Mouse (Mus musculus) bone marrow, adult 2 months (tissue): ENCODE data around the gene 1500009L16Rik. TPM values are rescaled to one million over a fixed set of nuclear protein-coding genes. Genes with fewer than 3 reads are reported as not detected.

Experiments used
- H3K27ac ChIP-seq: fragments of 200-500 bp; 2 replicates; pipeline ENCODE4 v1.5.1; 2012; ENCODE audit warnings: low read depth, mild to moderate bottlenecking, control low read depth, inconsistent platforms, low read length; ENCODE audit not compliant: control insufficient read depth, poor library complexity, insufficient read depth
- H3K4me1 ChIP-seq: fragments of 200-500 bp; 2 replicates; pipeline ENCODE4 v1.6.1; 2011; ENCODE audit warnings: low read length; ENCODE audit not compliant: control insufficient read depth, insufficient read depth
- H3K4me3 ChIP-seq: fragments of 200-500 bp; replicated peaks from 2 replicates; pipeline ENCODE3; 2011; ENCODE audit warnings: mild to moderate bottlenecking, low read depth, low read length, control low read depth; ENCODE audit not compliant: control insufficient read depth
- CTCF ChIP-seq: fragments of 200-500 bp; IDR thresholded peaks from 2 replicates; pipeline ENCODE4 v1.5.1; 2011; ENCODE audit warnings: low read length, control low read depth; ENCODE audit not compliant: control insufficient read depth, insufficient read depth
- POLR2A ChIP-seq: fragments of 200-500 bp; IDR thresholded peaks from 2 replicates; pipeline ENCODE4 v1.6.1; 2011; ENCODE audit warnings: low read depth, mild to moderate bottlenecking, control low read depth, low read length, borderline replicate concordance; ENCODE audit not compliant: control insufficient read depth
- whole genome bisulfite sequencing: fragments of 180-500 bp; shearing (Covaris S2); methylation state at CpG from one replicate; pipeline ENCODE4 v1.1.7; 2018; 5-methylcytosine and 5-hydroxymethylcytosine counted together
- polyA plus RNA-seq: library from polyadenylated mRNA; stranded (reverse); fragments of >200 nt; gene quantifications from 2 replicates; pipeline ENCODE4 v1.2.4, GENCODE M21; 2011; ENCODE audit warnings: low replicate concordance; ENCODE audit not compliant: missing spikeins, insufficient read depth, insufficient read length

1500009L16Rik gene
- 5.9 and 9.9 TPM in 2 replicates for polyA plus RNA-seq

DNA sequence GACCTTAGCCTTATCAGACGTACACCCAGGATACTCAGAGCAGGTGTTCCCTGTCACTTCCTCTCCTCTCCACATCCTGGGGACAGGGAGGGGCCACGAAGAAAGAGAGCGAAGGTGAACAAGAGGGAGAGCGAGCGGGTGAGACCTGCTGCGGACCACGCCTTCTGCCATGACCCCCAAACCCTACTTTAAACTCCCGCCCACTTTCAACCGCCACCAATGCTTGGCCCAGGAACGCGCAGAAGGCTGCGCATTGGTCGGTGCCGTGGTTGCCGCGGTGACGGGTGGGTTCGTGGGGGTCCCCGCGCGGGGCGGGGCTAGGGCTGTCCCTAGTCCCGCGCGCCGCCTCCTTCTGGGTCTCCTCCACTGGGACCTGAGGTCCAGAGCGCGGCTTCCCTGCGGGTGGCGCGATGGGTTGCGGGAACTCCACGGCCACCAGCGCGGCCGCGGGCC, at the start of gene 1500009L16Rik:
TSS of gene 1500009L16Rik (plus strand) at position 287 of the 453 bp plus-strand sequence.
- peak within 1 kb of the TSS; percentile 46 for H3K4me3 ChIP-seq
- WGBS: under 1% methylated on average over 37 of the region's 37 CpGs
- TF ChIP-seq POLR2A (no peak), CTCF (no peak)

DNA sequence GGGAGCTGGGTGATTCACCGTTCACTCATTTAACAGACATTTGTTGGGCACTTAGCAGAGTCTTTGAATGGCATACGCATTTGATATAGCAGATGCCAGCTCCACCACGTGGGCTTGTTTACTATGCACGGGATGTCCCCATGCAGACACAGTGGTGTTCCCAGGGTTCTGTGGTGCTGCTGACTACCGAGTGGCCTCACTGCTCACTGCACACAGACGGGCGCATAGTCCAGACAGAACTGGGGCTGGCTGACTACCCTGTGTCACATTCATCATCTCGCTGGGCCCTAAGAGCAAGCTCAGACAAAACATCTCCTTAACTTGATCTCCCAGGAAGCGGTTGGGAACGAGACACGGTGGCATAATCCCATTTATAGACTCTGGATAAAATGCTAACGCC, 41.3 kb upstream of the 1500009L16Rik start:
- no peak for TF ChIP-seq POLR2A
- no peak for TF ChIP-seq CTCF
- Histone ChIP-seq H3K4me1 (no peaks in the 10 kb centered on the region), H3K27ac (no peak overlapping the region), H3K4me3 (no peak overlapping the region)
- WGBS: 87% methylated on average over 12 of the region's 12 CpGs

More for the DNA sequence above, at the start of gene 1500009L16Rik:
- Histone ChIP-seq H3K4me1 (no peaks in the 10 kb centered on the region), H3K27ac (no peak within 1 kb of the TSS)

DNA sequence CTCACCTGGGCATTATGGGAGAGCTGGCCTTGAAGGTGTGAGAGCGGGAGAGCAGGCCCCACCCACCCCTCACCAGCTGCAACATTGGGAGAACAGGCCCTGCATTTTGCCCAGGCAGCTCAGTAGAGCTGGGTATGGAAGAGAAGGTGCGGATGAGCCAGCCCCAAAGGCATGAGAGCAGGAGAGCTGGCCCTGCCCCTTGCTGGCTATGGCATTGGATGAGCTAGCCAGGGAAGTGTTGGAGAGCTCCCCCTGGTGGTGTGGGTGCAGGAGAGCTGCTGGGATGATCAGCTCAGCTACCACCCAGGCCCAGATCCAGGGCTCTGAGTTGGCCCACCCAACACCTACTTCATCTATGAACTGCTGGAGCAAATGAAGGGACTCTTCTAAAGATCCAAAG, 34.5 kb upstream of the 1500009L16Rik start:
- TF ChIP-seq CTCF (no peak), POLR2A (no peak)
- H3K4me3 ChIP-seq: no peak overlapping the region
- H3K27ac ChIP-seq: no peak overlapping the region
- H3K4me1 ChIP-seq: no peaks in the 10 kb centered on the region
- WGBS: 91% methylated on average over 2 of the region's 2 CpGs

DNA sequence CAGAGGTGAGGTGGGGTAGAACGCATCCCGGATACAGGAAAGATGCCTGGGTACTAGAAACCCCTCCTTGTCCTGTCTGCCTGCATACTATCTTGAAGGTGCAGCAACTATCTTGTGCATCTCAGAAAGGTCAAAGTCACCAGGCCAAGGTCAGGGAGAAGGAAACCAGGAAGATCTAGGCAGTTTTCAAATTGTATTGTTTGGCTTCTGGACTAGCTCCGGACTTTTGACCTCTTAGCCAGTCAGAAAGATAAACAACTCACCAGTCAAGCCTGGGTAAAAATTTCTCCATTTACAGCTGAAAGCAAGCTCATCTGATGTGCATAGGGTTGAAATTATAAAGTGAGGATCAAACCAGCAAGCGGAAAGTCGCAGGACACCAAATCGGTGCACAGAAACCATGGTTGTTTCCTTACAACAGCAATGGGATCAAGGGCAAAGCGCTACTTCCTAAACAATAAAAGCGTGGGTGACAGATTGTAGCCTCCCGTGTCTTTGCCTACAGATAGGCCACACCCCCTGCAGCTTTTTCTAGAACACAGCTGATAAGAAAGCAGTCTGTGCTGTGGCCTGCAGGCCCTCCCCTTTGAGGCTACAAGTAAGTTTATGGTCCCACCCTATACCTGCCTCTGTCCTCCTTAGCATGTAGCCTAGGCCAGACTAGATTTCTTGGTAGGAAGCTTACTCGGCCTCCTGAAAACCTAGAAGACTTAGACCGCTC, 30.3 kb upstream of the 1500009L16Rik start:
- Histone ChIP-seq H3K27ac (no peak overlapping the region), H3K4me1 (no peaks in the 10 kb centered on the region), H3K4me3 (no peak overlapping the region)
- WGBS: 73% methylated on average over 11 of the region's 11 CpGs
- TF ChIP-seq CTCF (no peak), POLR2A (no peak)

DNA sequence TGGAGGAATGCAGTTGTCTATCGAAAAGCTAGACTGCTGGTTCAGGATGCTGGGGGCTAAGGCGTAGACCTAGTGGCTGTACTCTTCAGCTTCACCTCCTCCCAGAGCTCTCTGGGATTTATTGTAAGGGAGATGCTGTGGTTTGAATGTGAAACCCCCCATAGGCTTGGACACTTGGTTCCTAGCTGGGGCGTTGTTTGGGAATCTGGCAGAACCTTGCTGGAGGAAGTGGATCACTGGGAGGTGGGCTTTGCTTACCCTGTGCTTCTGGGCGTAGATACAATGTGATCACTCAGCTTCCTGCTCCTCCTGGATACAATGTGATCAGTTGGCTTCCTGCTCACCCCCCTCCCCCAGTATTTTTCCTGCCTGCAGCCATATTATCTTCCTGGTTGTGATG, 26.4 kb upstream of the 1500009L16Rik start:
- no peak for TF ChIP-seq POLR2A
- TF ChIP-seq CTCF: no peak
- no peak overlapping the region for H3K27ac ChIP-seq
- H3K4me1 ChIP-seq: no peaks in the 10 kb centered on the region
- no peak overlapping the region for H3K4me3 ChIP-seq
- 85% methylated on average over 4 of the region's 4 CpGs for WGBS

DNA sequence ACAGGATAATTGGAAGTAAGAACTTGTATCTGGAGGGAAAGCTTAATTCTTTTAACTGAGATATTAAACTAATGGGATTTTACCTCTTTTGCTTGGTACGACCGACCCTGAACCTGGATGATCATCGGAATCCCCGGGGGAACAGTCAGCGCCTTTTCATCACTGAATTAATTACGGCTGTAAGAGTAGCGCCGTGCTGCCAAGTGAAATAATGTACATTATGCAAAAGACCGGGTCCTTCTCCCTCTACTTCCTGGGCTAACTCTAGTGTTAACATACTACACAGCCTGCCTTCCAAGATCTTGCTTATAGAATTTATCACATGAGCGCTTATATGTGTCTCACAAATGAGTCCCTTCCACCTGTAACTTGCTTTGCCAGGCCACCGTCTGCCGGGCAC, 16.0 kb upstream of the 1500009L16Rik start:
- Histone ChIP-seq H3K27ac (no peak overlapping the region), H3K4me3 (no peak overlapping the region), H3K4me1 (no peaks in the 10 kb centered on the region)
- no peak for TF ChIP-seq CTCF
- no peak for TF ChIP-seq POLR2A
- WGBS: 91% methylated on average over 12 of the region's 12 CpGs

DNA sequence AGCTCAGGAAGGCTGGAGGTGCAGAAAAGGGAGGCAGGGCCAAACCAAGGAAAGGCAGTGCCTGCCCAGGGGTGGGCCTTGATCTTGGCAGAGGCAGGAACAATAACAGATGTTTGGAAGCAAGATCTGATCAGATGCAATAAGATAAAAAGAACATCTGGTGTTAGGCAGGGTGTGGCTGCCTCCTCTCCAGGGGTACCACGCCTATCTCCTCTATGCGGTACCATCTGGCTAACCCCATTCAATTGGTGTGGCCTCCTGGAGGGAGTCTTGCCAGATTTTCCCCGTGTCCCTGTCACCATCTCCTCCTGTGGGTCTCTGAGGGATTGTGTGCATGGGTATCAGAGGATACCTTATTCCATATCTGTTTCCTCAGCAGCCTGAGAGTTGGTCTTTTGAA, 12.7 kb upstream of the 1500009L16Rik start:
- H3K4me3 ChIP-seq: no peak overlapping the region
- no peak overlapping the region for H3K27ac ChIP-seq
- TF ChIP-seq POLR2A (no peak), CTCF (no peak)
- 63% methylated on average over 3 of the region's 3 CpGs for WGBS
- no peaks in the 10 kb centered on the region for H3K4me1 ChIP-seq

DNA sequence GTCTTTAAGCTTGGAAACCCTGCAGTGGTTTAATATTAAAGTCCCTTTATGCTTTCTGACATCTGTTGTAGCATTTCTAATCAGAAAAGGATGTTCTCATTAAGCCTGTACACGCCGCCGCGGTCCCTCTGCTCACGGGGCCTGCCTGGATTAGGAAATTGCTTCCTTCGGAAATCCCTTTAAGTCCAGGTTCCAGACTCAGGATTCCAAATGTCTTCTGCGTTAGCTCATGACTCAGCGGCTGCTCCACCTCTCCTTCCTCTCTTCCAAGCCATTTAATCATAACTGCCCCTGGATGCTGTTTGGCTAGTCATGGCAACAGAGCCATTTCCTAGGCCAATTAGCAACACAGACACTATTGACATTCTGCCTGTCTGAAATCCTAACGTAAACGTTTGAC, 10.9 kb upstream of the 1500009L16Rik start:
- TF ChIP-seq CTCF: no peak
- Histone ChIP-seq H3K4me1 (no peaks in the 10 kb centered on the region), H3K27ac (no peak overlapping the region), H3K4me3 (no peak overlapping the region)
- 83% methylated on average over 10 of the region's 10 CpGs for WGBS
